Mouse (Mus musculus): ENCODE measurements around the gene Pde4a. TPM values are rescaled to one million over a fixed set of nuclear protein-coding genes. Genes with fewer than 3 reads are reported as not detected.
"Not testable (repeated sequence)": the region's sequence is repeated elsewhere in the genome, so short reads cannot be mapped to it uniquely, and the experiment has no call there.

The Pde4a gene
- total and polyA plus RNA-seq, 2 experiments from 2014 or later = 45.0 to 47.7 TPM

- peaks cover 46% of the 10 kb centered on the region for H3K27me3 ChIP-seq (ENCODE audit: insufficient read depth, low read length)
- no peak for TF ChIP-seq CTCF (IDR thresholded peaks at IDR 0.05; ENCODE audit: low read depth)
- no peak overlapping the region for H3K4me2 ChIP-seq (ENCODE audit: low read depth, low read length)
- H3K9ac ChIP-seq (replicated peaks; ENCODE audit: low read length) = no peak overlapping the region
- DNase-seq (ENCODE audit: low spot score) = no peak
- 80% methylated on average over 1 of the region's 1 CpGs for WGBS
- no peaks in the 10 kb centered on the region for H3K4me1 ChIP-seq (ENCODE audit: insufficient read depth, low read length)
- no peak overlapping the region for H3K4me3 ChIP-seq (ENCODE audit: low read length)
- no peaks in the 10 kb centered on the region for H3K9me3 ChIP-seq (ENCODE audit: low read length)
- H3K27ac ChIP-seq = no peak overlapping the region
- no peak for ATAC-seq
- H3K36me3 ChIP-seq (ENCODE audit: insufficient read depth, low read length) = no peaks in the 10 kb centered on the region
Observed at GRCm38 (mm10) chr9:21246342-21246741, 80.8 kb downstream of the Pde4a start.

GRCm38 (mm10) chr9:21248326-21248725, 82.8 kb downstream of the Pde4a start, which contains the start of gene S1pr5:
Gene S1pr5, minus strand, starts transcription at chr9:21248443.
- TF ChIP-seq CTCF (IDR thresholded peaks at IDR 0.05; ENCODE audit: low read depth) = no peak
- H3K4me1 ChIP-seq (ENCODE audit: insufficient read depth, low read length) = no peaks in the 10 kb centered on the region
- peaks cover 37% of the 10 kb centered on the region for H3K27me3 ChIP-seq (ENCODE audit: insufficient read depth, low read length)
- ATAC-seq (no peak), DNase-seq (ENCODE audit: low spot score) (no peak)
- no peaks in the 10 kb centered on the region for H3K9me3 ChIP-seq (ENCODE audit: low read length)
- no peak within 1 kb of the TSS for H3K9ac ChIP-seq (replicated peaks; ENCODE audit: low read length)
- H3K36me3 ChIP-seq (ENCODE audit: insufficient read depth, low read length) = no peaks in the 10 kb centered on the region
- H3K4me2 ChIP-seq (ENCODE audit: low read depth, low read length) = peak within 1 kb of the TSS; percentile 35
- WGBS = 2% methylated on average over 28 of the region's 30 CpGs
- 0 out of 2 replicates have a peak within 1 kb of the TSS, but pooled peaks have one; percentile 4 for H3K4me3 ChIP-seq (ENCODE audit: low read length)
- no peak within 1 kb of the TSS for H3K27ac ChIP-seq

- Histone ChIP-seq H3K9me3 (ENCODE audit: low read length) (no peaks in the 10 kb centered on the region), H3K27ac (no peak overlapping the region), H3K4me2 (ENCODE audit: low read depth, low read length) (no peak overlapping the region), H3K9ac (replicated peaks; ENCODE audit: low read length) (no peak overlapping the region), H3K36me3 (ENCODE audit: insufficient read depth, low read length) (no peaks in the 10 kb centered on the region), H3K4me3 (ENCODE audit: low read length) (no peak overlapping the region), H3K4me1 (ENCODE audit: insufficient read depth, low read length) (no peaks in the 10 kb centered on the region), H3K27me3 (ENCODE audit: insufficient read depth, low read length) (peaks cover 29% of the 10 kb centered on the region)
- no peak for DNase-seq (ENCODE audit: low spot score)
- WGBS = 35% methylated on average over 17 of the region's 17 CpGs
- no peak for TF ChIP-seq CTCF (IDR thresholded peaks at IDR 0.05; ENCODE audit: low read depth)
- ATAC-seq = no peak
Observed at GRCm38 (mm10) chr9:21249629-21250508, 84.4 kb downstream of the Pde4a start.

- DNase-seq (ENCODE audit: low spot score) (no peak), ATAC-seq (no peak)
- 34% methylated on average over 2 of the region's 2 CpGs for WGBS
- Histone ChIP-seq H3K27ac (no peak overlapping the region), H3K4me2 (ENCODE audit: low read depth, low read length) (no peak overlapping the region), H3K36me3 (ENCODE audit: insufficient read depth, low read length) (no peaks in the 10 kb centered on the region), H3K27me3 (ENCODE audit: insufficient read depth, low read length) (peaks cover 29% of the 10 kb centered on the region), H3K9ac (replicated peaks; ENCODE audit: low read length) (no peak overlapping the region), H3K4me3 (ENCODE audit: low read length) (no peak overlapping the region), H3K4me1 (ENCODE audit: insufficient read depth, low read length) (no peaks in the 10 kb centered on the region), H3K9me3 (ENCODE audit: low read length) (no peaks in the 10 kb centered on the region)
- no peak for TF ChIP-seq CTCF (IDR thresholded peaks at IDR 0.05; ENCODE audit: low read depth)
Observed at GRCm38 (mm10) chr9:21250509-21250908, 85.0 kb downstream of the Pde4a start.

- TF ChIP-seq CTCF (IDR thresholded peaks at IDR 0.05; ENCODE audit: low read depth) = no peak
- H3K9ac ChIP-seq (replicated peaks; ENCODE audit: low read length) = no peak overlapping the region
- WGBS = 68% methylated on average over 13 of the region's 13 CpGs
- peaks cover 24% of the 10 kb centered on the region for H3K27me3 ChIP-seq (ENCODE audit: insufficient read depth, low read length)
- no peak overlapping the region for H3K4me3 ChIP-seq (ENCODE audit: low read length)
- H3K4me2 ChIP-seq (ENCODE audit: low read depth, low read length) = no peak overlapping the region
- H3K27ac ChIP-seq = no peak overlapping the region
- DNase-seq (ENCODE audit: low spot score) = no peak
- no peak for ATAC-seq
- H3K36me3 ChIP-seq (ENCODE audit: insufficient read depth, low read length) = no peaks in the 10 kb centered on the region
- no peaks in the 10 kb centered on the region for H3K9me3 ChIP-seq (ENCODE audit: low read length)
- no peaks in the 10 kb centered on the region for H3K4me1 ChIP-seq (ENCODE audit: insufficient read depth, low read length)
Observed at GRCm38 (mm10) chr9:21251116-21251735, 85.7 kb downstream of the Pde4a start.

GRCm38 (mm10) chr9:21254690-21255089, 89.2 kb downstream of the Pde4a start:
- no peak for DNase-seq (ENCODE audit: low spot score)
- H3K9me3 ChIP-seq (ENCODE audit: low read length) = no peaks in the 10 kb centered on the region
- H3K4me2 ChIP-seq (ENCODE audit: low read depth, low read length) = no peak overlapping the region
- H3K27ac ChIP-seq = no peak overlapping the region
- TF ChIP-seq CTCF (IDR thresholded peaks at IDR 0.05; ENCODE audit: low read depth) = no peak
- H3K4me3 ChIP-seq (ENCODE audit: low read length) = no peak overlapping the region
- no peak overlapping the region for H3K9ac ChIP-seq (replicated peaks; ENCODE audit: low read length)
- no peaks in the 10 kb centered on the region for H3K4me1 ChIP-seq (ENCODE audit: insufficient read depth, low read length)
- no peaks in the 10 kb centered on the region for H3K36me3 ChIP-seq (ENCODE audit: insufficient read depth, low read length)
- 0 out of 2 replicates have a peak, but pooled peaks have one; percentile 36 for ATAC-seq
- peaks cover 1% of the 10 kb centered on the region; the same call in 1 of the 2 replicates for H3K27me3 ChIP-seq (ENCODE audit: insufficient read depth, low read length)

GRCm38 (mm10) chr9:21256349-21256748, 90.8 kb downstream of the Pde4a start:
- not testable (repeated sequence) for H3K27me3 ChIP-seq (ENCODE audit: insufficient read depth, low read length); DNase-seq (ENCODE audit: low spot score); H3K27ac ChIP-seq; H3K36me3 ChIP-seq (ENCODE audit: insufficient read depth, low read length); H3K9me3 ChIP-seq (ENCODE audit: low read length); H3K9ac ChIP-seq (replicated peaks; ENCODE audit: low read length); H3K4me3 ChIP-seq (ENCODE audit: low read length); ATAC-seq; H3K4me1 ChIP-seq (ENCODE audit: insufficient read depth, low read length); H3K4me2 ChIP-seq (ENCODE audit: low read depth, low read length)
- WGBS = 84% methylated on average over 4 of the region's 4 CpGs

All from hindbrain, postnatal 0 days (tissue).